Mouse (Mus musculus): ENCODE measurements around the gene Gck. TPM values are rescaled to one million over a fixed set of nuclear protein-coding genes. Genes with fewer than 3 reads are reported as not detected.
A peak's percentile ranks its signal among the peaks of the same experiment; 100 is the strongest.

Gck gene
- 1 to 10 TPM; 1.1 to 1.4 TPM for total RNA-seq (2021)

GRCm38 (mm10) chr11:5949586-5950352, at the start of gene Gck:
Gene Gck, minus strand, starts transcription at chr11:5950081.
- intact Hi-C loops (cut with DNase I) = no loop called here
- no peak for DNase-seq (ENCODE audit: extremely low spot score in 1 of 2, low spot score in 2 of 2)

- DNase-seq (ENCODE audit: extremely low spot score in 1 of 2, low spot score in 2 of 2) = no peak
- intact Hi-C loops (cut with DNase I) = no loop called here
These were observed 48.6 kb upstream of the Gck start for GRCm38 (mm10) chr11:5998472-5998871.

GRCm38 (mm10) chr11:5995989-5996388, 46.1 kb upstream of the Gck start:
- intact Hi-C loops (cut with DNase I) = loop anchor here (2.0 kb wide), 1 partner anchor 193 kb away; no protein-coding TSS in a partner anchor
- DNase-seq (ENCODE audit: extremely low spot score in 1 of 2, low spot score in 2 of 2) = peak; percentile 75 to 85

- intact Hi-C loops (cut with DNase I) = loop anchor here (2.0 to 5.0 kb wide), 2 partner anchors 32 to 194 kb away; no protein-coding TSS in a partner anchor
- DNase-seq (ENCODE audit: extremely low spot score in 1 of 2, low spot score in 2 of 2) = no peak
These were observed 45.0 kb upstream of the Gck start for GRCm38 (mm10) chr11:5994880-5995279.

- intact Hi-C loops (cut with DNase I) = loop anchor here (2.0 to 5.0 kb wide), 2 partner anchors 33 to 195 kb away; no protein-coding TSS in a partner anchor
- DNase-seq (ENCODE audit: extremely low spot score in 1 of 2, low spot score in 2 of 2) = no peak
These were observed 44.3 kb upstream of the Gck start for GRCm38 (mm10) chr11:5994212-5994611.

- intact Hi-C loops (cut with DNase I) = loop anchor here (5.0 kb wide), 1 partner anchor 36 kb away; no protein-coding TSS in a partner anchor
- DNase-seq (ENCODE audit: extremely low spot score in 1 of 2, low spot score in 2 of 2) = no peak
These were observed 41.0 kb upstream of the Gck start for GRCm38 (mm10) chr11:5990910-5991309.

- intact Hi-C loops (cut with DNase I) = loop anchor here (5.0 kb wide), 1 partner anchor 37 kb away; no protein-coding TSS in a partner anchor
- DNase-seq (ENCODE audit: extremely low spot score in 1 of 2, low spot score in 2 of 2) = no peak
These were observed 40.2 kb upstream of the Gck start for GRCm38 (mm10) chr11:5989954-5990593.

GRCm38 (mm10) chr11:5988126-5988525, 38.2 kb upstream of the Gck start:
- DNase-seq (ENCODE audit: extremely low spot score in 1 of 2, low spot score in 2 of 2) = no peak
- intact Hi-C loops (cut with DNase I) = no loop called here

GRCm38 (mm10) chr11:5983629-5984028, 33.7 kb upstream of the Gck start:
- intact Hi-C loops (cut with DNase I) = no loop called here
- no peak for DNase-seq (ENCODE audit: extremely low spot score in 1 of 2, low spot score in 2 of 2)

GRCm38 (mm10) chr11:5981323-5981722, 31.4 kb upstream of the Gck start:
- intact Hi-C loops (cut with DNase I) = no loop called here
- no peak for DNase-seq (ENCODE audit: extremely low spot score in 1 of 2, low spot score in 2 of 2)

GRCm38 (mm10) chr11:5980561-5980960, 30.7 kb upstream of the Gck start:
- intact Hi-C loops (cut with DNase I) = no loop called here
- no peak for DNase-seq (ENCODE audit: extremely low spot score in 1 of 2, low spot score in 2 of 2)

- intact Hi-C loops (cut with DNase I) = no loop called here
- no peak for DNase-seq (ENCODE audit: extremely low spot score in 1 of 2, low spot score in 2 of 2)
These were observed 30.2 kb upstream of the Gck start for GRCm38 (mm10) chr11:5980108-5980507.

- intact Hi-C loops (cut with DNase I) = loop anchor here (1.0 to 5.0 kb wide), 2 partner anchors 46 to 288 kb away; partner anchors contain the start of gene Ddx56
- DNase-seq (ENCODE audit: extremely low spot score in 1 of 2, low spot score in 2 of 2) = no peak
These were observed 29.2 kb upstream of the Gck start for GRCm38 (mm10) chr11:5979088-5979487.

- no peak for DNase-seq (ENCODE audit: extremely low spot score in 1 of 2, low spot score in 2 of 2)
- intact Hi-C loops (cut with DNase I) = loop anchor here (5.0 kb wide), 1 partner anchor 291 kb away; the partner anchor contains the start of gene Ddx56
These were observed 26.2 kb upstream of the Gck start for GRCm38 (mm10) chr11:5976106-5976505.

GRCm38 (mm10) chr11:5975068-5975467, 25.2 kb upstream of the Gck start:
- DNase-seq (ENCODE audit: extremely low spot score in 1 of 2, low spot score in 2 of 2) = no peak
- intact Hi-C loops (cut with DNase I) = loop anchor here (5.0 kb wide), 1 partner anchor 292 kb away; the partner anchor contains the start of gene Ddx56

GRCm38 (mm10) chr11:5974053-5974452, 24.2 kb upstream of the Gck start:
- no peak for DNase-seq (ENCODE audit: extremely low spot score in 1 of 2, low spot score in 2 of 2)
- intact Hi-C loops (cut with DNase I) = no loop called here

GRCm38 (mm10) chr11:5973151-5973550, 23.3 kb upstream of the Gck start:
- DNase-seq (ENCODE audit: extremely low spot score in 1 of 2, low spot score in 2 of 2) = peak in 1 of 2 experiments; percentile 41
- intact Hi-C loops (cut with DNase I) = no loop called here

GRCm38 (mm10) chr11:5971202-5971601, 21.3 kb upstream of the Gck start:
- intact Hi-C loops (cut with DNase I) = no loop called here

GRCm38 (mm10) chr11:5968223-5968622, 18.3 kb upstream of the Gck start:
- peak in 1 of 2 experiments; percentile 31 for DNase-seq (ENCODE audit: extremely low spot score in 1 of 2, low spot score in 2 of 2)
- intact Hi-C loops (cut with DNase I) = no loop called here

More at GRCm38 (mm10) chr11:5971202-5971601, 21.3 kb upstream of the Gck start:
- DNase-seq (ENCODE audit: extremely low spot score in 1 of 2, low spot score in 2 of 2) = peak in 1 of 2 experiments; percentile 22

GRCm38 (mm10) chr11:5966751-5967150, 16.9 kb upstream of the Gck start:
- intact Hi-C loops (cut with DNase I) = no loop called here
- no peak for DNase-seq (ENCODE audit: extremely low spot score in 1 of 2, low spot score in 2 of 2)

Data from left cerebral cortex, postnatal 10 days (tissue).